Mouse (Mus musculus) layer of hippocampus, postnatal 10 days (tissue): Measurements from ENCODE around the gene Tmem35b. TPM values are rescaled to one million over a fixed set of nuclear protein-coding genes. Genes with fewer than 3 reads are reported as not detected.
"Not testable (repeated sequence)": the region's sequence is repeated elsewhere in the genome, so short reads cannot be mapped to it uniquely, and the experiment has no call there.

ENCODE experiments used
- DNase-seq, 2 experiments: peaks; one replicate each; pipeline ENCODE4 v3.0.0; 2021; ENCODE audit warnings: low spot score in 2 of 2
- long read RNA-seq: library from polyadenylated mRNA; stranded (forward); transcript quantifications from one replicate; pipeline ENCODE4 v2.0.0, GENCODE M21; 2023
- total RNA-seq, 2 experiments: library from RNA; stranded (reverse); gene quantifications; 2 replicates each; pipeline ENCODE4 v1.2.3; 2021

Gene Tmem35b
- total RNA-seq = 1 to 10 TPM; 3.0 to 3.7 TPM
- long read RNA-seq, partial matches to known transcripts = 0 of 2 reads
- long read RNA-seq, other reads (novel, unspliced or antisense) = 1 of 2 reads

DNA sequence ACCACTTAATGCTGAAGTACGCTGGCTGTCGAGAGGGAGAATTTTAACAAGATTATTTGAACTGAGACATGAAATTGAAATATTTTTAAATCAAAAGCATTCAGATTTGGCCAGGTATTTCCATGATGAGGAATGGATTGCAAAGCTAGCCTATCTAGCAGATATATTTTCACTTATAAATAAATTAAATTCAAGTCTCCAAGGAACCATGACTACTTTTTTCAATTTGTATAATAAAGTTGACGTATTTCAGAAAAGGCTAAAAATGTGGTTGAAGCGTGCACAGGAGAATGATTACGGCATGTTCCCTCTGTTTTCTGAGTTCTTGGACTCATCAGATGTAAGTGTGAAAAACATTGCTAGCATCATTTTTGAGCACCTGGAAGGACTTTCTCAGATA, at the start of gene Tmem35b:
TSS of gene Tmem35b (plus strand) at position 301 of the 400 bp plus-strand sequence.
- no peak for DNase-seq

DNA sequence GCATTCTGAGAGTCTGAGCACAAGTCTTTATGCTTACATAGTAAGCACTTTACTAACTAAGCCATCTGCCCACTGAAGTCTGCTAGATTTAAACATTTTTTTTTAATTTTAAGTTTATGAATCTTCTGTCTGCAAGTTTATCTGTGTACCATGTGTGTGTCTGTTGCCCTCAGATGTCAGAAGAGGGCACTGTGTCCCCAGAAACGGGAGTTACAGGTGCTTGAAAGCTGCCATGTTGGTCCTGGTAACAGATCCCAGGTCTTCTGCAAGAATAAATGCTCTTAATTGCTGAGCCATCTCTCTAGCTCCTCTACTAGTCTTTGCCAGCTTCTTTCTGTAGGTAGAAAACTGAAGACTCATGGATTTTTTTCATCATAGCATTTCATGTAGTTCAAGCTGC, 48.6 kb upstream of the Tmem35b start:
- no peak for DNase-seq

DNA sequence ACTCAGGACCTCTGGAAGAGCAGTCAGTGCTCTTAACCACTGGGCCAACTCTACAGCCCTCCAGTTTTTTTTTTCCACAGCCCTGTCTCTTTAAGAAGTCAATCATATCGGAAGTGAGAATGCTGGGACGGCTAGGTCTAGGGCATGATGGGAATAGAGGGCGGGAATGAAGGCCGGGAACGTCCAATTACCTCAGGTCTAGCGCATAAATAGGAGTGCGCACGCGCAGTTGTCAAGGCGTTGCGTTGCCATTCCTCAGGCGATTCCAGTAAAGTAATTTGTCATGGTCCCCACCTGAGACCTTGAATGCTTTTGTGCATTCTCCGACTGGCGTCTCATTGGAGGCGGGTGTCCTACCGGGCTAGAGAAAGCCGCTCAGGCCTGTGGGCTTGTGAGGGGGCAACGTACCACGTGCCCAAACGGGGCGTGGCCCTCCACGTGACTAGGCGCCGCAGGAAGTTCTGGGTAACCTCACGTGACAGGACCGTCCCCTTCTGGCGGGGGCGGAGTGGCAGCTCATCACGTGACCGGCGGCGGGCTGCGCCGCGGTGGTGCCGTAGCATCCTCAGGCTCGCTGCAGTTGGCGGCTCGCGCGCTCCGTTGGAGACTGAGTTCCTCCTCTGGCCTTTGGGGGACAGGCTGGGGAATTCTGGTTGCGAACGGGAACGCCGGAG, 46.5 kb upstream of the Tmem35b start, which contains the start of gene Zmym6:
TSS of gene Zmym6 (plus strand) at position 509 of the 674 bp plus-strand sequence.
- DNase-seq = peak; percentile 96

DNA sequence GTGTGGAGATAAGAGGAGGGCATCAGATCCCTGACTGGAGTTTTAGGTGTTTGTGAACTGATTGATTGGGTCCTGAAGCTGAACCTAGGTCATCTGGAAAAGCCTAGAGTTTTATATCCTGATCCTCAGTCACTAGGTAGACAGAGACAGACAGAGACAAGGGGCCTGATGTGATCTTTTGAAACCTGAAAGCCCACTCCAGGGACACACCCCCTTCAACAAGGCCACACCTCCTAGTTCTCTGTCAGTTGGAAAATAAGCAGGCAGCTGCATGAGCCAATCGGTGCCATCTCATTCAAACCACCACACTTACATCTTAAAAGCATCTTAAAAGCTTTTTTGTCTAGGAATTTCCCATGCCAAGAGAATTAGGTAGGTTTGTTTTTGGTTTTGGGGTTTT, 42.7 kb upstream of the Tmem35b start:
- DNase-seq = no peak

DNA sequence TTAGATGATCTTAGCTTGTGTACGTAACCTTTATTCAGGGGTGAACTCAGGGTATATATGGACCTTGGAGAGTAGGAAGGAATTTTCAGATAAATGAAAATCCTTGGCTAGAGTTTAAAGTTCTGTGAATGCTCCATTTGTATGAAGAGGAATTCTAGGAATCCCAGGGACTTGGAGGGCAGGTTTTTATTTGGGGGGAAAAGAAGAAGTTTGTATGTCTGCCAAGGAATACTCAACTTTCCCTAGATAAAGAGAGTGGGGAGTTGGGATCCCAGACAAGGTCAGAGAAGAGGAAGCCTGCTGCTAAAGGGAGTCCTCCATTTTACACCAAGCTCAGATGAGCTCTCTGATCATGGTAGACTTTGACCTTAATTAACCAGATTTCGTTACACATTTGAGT, 40.4 kb upstream of the Tmem35b start:
- no peak for DNase-seq

DNA sequence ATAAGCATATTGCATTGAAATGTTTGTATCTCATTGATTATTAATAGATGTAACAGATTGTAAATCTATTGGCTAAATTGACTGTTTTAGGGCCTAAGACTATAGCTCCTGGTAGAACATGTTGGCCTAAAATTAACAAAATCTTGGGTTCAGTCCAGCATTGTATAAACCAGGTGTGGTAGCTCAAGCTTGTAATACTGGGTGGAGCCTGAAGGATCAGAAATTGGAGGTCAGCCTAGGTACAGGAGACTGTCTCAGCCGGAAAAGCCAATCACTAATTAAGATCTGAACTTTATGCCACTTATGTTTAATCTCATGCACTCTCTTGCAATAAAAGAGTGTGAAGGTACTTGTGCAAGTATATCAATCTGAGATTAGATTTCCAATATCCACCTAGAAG, 37.7 kb upstream of the Tmem35b start:
- DNase-seq = no peak

DNA sequence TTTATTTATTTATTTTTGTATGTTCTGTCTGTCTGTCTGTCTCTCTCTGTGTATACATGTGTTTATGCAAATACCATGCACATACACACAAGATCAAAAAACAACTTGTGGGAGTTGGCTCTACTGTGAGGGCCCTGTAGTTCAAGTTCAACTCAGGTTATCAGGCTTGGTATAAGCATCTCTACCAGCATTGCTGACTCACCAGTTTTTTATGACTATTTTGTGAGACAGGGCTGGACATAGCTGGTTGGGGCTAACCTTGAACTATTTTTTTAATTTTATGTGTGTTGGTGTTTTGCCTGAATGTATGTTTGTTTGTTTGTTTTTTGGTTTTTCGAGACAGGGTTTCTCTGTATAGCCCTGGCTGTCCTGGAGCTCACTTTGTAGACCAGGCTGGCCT, 32.3 kb upstream of the Tmem35b start:
- DNase-seq = no peak

DNA sequence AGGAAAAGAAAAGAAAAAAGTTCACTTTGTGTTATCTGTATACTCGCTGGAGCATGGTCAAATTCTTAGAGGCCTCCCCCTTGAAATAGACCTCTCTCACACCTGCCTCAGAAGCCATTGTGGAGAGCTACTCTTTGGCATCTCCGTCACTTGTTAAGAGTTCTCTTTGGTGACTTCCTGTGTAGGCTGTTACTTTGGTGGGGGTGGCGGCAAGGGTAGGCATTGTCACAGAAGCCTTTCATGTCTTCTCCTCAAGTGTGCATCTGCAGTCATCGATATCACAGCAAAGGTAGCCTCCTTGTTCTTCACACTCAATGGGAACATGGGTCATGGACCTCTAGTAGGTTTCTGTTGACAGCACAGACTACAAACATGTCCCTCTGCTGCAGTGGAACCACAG, 28.4 kb upstream of the Tmem35b start:
- no peak for DNase-seq

DNA sequence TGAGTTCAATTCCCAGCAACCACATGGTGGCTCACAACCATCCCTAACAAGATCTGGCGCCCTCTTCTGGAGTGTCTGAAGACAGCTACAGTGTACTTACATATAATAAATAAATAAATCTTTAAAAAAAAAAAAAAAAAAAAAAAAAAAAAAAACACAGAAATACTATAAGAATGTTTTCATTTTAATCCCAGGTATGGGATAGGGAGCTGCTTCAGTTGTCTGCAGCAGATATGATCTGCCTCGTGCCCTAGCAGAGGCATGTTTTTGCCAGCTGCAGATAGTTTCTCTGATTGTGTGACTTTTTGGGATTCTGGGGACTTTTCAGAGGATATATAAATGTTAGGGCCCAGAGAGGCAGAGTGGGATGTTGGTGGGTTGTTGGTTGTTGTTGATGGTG, 23.9 kb upstream of the Tmem35b start:
- not testable (repeated sequence) for DNase-seq

DNA sequence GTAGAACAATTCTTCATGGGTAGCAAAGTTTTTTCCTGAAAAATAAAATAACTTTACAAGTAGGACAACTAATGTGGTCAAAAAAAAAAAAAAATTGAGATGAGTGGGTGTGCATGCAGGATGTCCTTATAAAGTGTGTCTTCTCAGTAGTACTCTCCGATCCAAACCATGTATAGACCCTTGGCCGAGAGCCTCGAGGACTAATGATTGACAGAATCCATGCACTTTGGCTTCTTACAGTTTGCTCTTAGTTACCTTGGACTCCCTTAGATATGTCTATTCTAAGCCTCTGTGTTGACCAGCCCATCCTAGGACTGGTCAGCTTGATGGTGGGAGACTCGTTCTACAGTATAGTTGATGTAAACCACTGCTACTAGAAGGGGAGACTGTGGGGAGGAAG, 15.9 kb upstream of the Tmem35b start:
- no peak for DNase-seq

DNA sequence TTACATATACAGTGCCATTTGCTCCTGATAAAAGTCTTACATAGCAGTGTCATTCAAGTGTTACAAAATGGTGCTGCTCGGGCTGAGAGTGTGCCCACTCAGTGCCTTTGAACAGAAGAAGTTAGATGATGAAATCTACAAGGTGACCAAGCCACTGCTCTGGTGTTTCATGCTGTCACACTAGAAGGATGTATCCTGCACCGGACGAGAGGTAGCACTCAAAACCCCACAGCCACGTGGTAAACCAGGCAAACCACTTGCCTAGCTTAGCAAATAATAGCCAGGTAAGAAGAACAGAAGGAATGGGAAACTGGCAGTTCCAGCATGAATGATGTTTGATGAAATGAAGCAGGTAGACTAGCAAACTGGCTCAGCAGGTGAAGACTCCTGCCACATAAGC, 12.9 kb upstream of the Tmem35b start:
- DNase-seq = no peak

DNA sequence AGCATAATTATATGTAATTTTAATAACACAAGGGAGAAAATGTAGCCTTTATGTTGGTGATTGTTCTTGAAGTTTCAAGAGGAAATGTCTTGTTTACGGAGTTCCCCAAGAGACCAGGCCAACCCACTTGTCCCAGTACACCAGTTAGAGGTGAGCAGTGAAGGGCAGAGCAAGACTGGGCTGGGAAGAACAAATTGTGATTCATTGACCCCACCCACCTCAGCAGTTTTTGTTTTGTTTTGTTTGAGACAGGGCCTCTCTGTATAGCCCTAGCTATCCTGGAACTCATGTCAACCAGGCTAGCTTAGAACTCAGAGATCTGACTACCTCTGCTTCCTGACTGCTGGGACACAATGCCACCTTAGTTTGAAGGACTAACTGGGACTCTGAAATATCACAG, 840 bp downstream of the Tmem35b start:
- no peak for DNase-seq

DNA sequence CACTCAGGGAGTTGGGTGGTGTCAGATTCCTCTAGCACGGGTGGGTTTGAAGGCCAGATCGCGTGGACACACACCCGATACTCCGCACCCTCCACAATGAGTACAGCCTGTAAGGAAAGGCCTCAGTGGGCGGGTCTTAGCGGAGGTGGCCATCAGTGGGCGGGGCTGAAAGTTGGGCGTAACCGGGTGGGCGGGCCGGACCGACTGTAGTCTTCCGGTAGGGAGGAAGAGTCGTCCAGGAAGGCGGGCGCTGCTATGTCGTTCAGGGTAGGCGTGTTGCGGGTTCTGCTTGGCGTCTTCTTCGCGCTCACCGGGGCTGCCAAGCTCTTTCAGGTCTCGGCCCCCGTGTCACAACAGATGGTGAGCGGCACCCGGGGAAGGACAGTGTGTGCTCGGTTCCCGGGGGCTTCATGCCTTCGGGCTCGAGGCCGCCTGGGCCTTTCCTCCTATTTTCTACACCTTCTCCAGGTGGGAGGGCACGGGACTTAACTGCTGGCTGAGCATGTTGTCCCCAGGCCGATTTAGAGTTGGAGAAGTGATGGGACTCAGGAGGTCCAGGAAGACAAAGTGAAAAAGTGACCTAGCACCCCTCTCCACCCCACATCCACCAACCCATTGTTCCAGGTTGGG, 2.5 kb downstream of the Tmem35b start:
- peak; percentile 65 to 71 for DNase-seq

DNA sequence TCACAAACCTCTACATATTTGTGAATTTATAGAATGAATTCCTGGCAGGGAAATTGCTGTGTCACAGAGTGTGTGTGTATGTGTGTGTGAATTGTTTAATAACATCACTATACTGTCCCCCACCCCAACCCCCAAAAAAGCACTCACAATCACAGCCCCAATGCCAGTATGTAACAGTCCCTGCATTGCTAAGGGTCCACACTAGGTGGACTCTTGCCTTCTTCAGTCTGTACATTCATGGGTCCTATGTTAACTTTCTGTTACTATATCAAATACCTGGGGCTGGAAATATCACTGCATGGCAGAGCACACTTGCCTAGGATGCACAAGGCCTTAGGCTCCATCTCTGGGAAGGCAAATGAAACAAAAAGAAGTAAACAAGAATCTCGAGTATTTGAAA, 11.2 kb downstream of the Tmem35b start:
- DNase-seq = no peak

DNA sequence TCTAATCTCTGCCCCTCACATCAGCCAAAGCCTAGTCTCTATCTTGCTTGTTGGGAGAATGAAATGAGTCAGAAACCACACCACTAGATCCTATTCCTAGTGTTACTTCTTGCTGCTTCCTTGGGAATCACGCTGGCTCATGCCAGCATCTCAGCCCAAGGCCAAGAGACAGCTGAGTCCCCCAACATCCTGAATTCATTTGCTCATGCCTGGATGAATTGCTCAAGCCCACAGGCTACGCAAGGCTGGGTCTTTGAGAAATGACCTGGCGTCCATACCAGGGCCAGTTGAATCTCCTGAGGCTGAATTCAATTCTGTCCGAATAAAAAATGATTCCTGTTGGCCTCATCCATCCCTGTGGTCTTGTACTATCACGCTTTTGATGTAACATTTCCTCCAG, 14.1 kb downstream of the Tmem35b start:
- no peak for DNase-seq

DNA sequence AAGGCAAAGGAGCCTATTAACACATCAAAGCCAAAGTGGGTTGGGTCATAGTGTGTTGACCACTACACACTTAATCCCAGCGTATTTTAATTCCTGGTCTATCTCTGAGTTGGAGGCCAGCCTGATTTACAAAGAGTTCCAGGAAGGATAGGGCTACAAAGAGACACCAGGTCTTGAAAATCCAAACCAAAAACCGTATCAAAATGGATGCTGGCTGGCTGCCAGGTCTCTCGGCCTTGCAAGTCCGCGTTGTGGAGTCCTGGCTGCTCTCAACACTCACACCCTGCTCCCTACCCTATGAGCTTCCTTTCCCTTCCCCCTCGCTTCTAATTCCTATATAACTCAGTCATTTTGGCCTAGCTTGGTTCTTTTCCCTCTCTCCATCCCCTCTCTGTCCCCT, 15.0 kb downstream of the Tmem35b start:
- no peak for DNase-seq

DNA sequence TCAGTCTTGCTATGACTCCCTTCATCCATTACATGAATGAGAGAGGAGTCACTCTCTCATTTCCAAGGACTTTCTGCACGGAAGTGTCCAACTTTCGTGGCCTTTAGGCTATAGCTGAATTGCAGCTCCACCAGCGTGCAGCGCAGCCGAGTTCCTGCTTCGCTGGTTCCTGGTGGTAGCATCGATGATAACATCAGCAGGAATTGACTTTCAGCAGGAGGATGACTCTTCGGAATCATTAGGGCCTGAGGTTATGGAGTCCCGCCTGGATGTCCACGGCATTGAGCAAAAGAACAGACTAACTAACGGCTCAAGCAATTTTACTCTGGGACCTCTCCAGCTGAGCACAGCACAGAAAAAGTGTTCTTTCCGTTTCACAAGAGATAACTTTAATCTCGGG, 26.5 kb downstream of the Tmem35b start:
- DNase-seq = no peak

DNA sequence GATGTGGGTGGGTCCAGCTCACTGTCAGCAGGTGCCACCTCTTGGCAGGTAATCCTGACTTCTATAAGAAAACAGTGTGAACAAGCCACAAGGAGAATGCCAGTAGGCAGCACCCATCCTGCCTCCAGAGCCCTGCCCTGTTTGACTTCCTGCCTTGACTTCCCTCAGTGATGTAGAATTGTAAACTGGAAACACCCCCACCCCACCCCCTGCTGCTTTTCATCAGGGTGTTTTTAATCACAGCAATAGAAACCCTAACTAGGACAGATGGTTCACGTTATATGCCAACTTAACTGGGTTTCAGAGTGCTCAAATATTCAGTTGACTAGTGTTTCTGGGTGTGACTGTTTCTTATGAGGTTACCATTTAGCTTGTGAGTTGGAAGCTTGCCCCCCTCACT, 29.9 kb downstream of the Tmem35b start:
- DNase-seq = no peak

DNA sequence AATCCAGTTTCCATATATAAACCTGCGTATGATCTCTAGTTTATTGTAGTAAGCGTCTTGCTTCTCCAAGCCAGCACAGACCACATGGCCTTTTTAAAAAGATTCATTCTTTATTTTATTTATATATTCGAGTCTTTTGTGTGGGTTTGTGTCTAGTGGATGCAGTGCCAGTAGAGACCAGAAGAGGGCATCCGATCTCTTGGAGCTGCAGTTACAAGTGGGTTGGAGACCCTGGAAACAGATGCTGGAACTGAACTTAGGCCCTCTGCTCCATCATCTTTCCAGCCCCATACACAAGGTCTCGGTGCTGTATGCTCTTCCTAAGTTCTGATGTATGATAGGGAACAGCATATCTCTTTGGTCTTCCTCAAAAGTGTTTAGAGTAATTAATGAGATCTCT, 32.3 kb downstream of the Tmem35b start:
- DNase-seq = no peak

DNA sequence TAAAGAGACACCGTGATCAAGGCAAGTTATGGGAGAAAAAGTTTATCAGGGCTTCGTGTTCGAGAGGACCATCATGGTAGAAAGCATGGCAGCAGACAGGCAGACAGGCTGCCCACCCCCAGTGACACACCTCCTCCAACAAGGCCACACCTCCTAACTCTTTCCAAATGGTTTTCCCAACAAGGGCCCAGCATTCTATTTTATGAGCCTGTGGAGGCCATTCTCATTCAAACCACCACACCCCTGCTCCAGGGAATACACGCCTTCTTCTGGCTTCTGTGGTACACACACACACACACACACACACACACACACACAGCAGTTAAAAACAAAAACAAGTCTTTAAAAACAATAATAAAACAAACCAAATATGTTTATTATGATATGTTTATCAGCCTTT, 34.3 kb downstream of the Tmem35b start:
- no peak for DNase-seq

DNA sequence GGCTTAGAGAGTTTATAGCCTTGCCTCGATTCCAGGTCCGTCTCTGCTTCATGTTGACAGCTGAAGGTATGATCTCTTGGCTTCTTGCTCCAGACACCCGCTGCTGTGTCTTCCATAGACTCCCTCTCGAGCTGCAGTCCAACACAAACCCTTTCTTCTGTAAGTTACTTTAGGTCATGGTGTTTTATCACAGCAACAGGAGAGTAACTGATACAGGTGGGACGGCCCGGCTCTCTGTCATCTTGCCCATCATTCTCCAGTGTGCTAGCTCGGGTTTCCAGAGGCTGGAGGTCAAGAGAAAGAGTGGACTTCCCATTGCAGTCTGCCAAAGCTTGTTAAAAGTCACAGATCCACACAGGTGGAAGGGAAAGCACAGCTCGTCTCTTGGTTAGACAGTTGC, 40.4 kb downstream of the Tmem35b start:
- DNase-seq = no peak

DNA sequence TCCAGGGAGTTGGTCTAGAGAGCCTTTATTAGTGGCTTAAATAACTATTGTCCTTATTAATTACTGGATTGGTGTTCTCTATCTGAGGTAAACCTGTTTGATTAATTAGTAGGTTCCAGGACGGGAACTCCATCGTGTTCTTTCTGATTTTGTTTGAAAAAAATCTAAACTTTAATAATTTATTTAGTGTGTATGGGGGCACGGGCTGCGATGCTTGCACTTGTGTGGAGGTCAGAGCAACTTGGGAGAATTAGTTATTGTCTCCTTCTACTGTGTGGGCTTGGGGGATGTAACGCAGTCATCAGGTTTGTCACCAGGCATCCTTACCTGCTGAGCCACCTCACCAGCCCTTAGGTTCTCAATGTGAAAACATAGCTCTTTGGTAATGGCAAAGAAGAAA, 43.6 kb downstream of the Tmem35b start:
- no peak for DNase-seq

DNA sequence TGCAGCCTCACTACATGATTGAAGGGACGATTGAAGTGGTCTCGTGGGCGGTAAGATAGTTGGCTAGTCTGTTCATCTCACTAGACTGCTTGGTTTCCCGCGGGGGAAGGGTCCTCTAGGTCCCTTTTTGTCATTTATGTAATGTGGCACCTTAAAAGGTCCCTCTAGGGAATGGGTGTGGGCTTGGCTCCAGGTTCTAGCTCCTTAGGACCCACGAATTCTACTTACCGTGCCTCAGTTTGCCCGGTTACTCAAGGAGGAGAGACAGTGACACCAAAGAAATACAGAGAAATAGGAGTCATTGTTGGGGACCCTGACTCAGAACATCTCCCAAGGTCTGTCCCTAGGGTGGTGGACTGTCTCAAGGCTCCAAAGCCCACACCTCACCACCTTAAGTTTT, 44.2 kb downstream of the Tmem35b start:
- DNase-seq = no peak
